10 mouse cellular contexts compared by ENCODE assay signal in genomic region chr17:46627409-46627808, GRCm38 (mm10). TPM values are rescaled to one million over a fixed set of nuclear protein-coding genes. Genes with fewer than 3 reads are reported as not detected.
DNase-seq lines count a peak whose midpoint lies in the region; ATAC-seq lines count a peak whose summit lies in the region.
"Had no signal": no experiment of that assay in that cellular context is flagged by ENCODE, and none has a peak within 500 bp of the region (broad histone marks: within the 10 kb centered on the region; RNA-seq: fewer than 3 reads in every experiment).

No protein-coding gene starts in this region.

- H3K4me2 ChIP-seq in heart, embryonic 11.5 days: peak overlapping the region; percentile 84
- H3K4me2 ChIP-seq in embryonic facial prominence, embryonic 13.5 days: peak overlapping the region; percentile 80
- peak overlapping the region; percentile 83 for H3K4me2 ChIP-seq in intestine, embryonic 14.5 days (ENCODE audit: low read length)
- peak overlapping the region; percentile 78 for H3K4me2 ChIP-seq in midbrain, embryonic 14.5 days (ENCODE audit: low read length)

- peak overlapping the region; percentile 98; the same call in 1 of the 2 replicates for H3K27ac ChIP-seq in heart, embryonic 11.5 days (ENCODE audit: low read depth, low read length)
- peak overlapping the region; percentile 97 for H3K27ac ChIP-seq in embryonic facial prominence, embryonic 13.5 days
- no peak overlapping the region for H3K27ac ChIP-seq in intestine, embryonic 14.5 days (ENCODE audit: low read depth)
- H3K27ac ChIP-seq in midbrain, embryonic 14.5 days (replicated peaks; ENCODE audit: low read depth, low read length): no peak overlapping the region

- H3K4me3 ChIP-seq in heart, embryonic 11.5 days (ENCODE audit: low read depth, low read length): peak overlapping the region; percentile 95
- peak overlapping the region; percentile 98 for H3K4me3 ChIP-seq in embryonic facial prominence, embryonic 13.5 days
- H3K4me3 ChIP-seq in intestine, embryonic 14.5 days (ENCODE audit: low read depth, low read length): peak overlapping the region; percentile 85
- peak overlapping the region; percentile 93 for H3K4me3 ChIP-seq in midbrain, embryonic 14.5 days (replicated peaks; ENCODE audit: low read depth, low read length)

- no peaks in the 10 kb centered on the region for H3K27me3 ChIP-seq in heart, embryonic 11.5 days (ENCODE audit: control insufficient read depth, insufficient read depth, low read length)
- H3K27me3 ChIP-seq in embryonic facial prominence, embryonic 13.5 days: no peaks in the 10 kb centered on the region
- H3K27me3 ChIP-seq in intestine, embryonic 14.5 days (replicated peaks; ENCODE audit: control insufficient read depth, insufficient read depth, low read length): no peaks in the 10 kb centered on the region
- H3K27me3 ChIP-seq in midbrain, embryonic 14.5 days (ENCODE audit: control insufficient read depth, insufficient read depth, low read length): no peaks in the 10 kb centered on the region

- WGBS in heart, embryonic 11.5 days (ENCODE audit: insufficient replicate concordance): 48% methylated on average over 6 of the region's 6 CpGs
- 43% methylated on average over 6 of the region's 6 CpGs for WGBS in embryonic facial prominence, embryonic 13.5 days
- WGBS in intestine, embryonic 14.5 days: 22% methylated on average over 6 of the region's 6 CpGs
- WGBS in midbrain, embryonic 14.5 days: 74% methylated on average over 6 of the region's 6 CpGs

- no peaks in the 10 kb centered on the region for H3K9me3 ChIP-seq in heart, embryonic 11.5 days (replicated peaks; ENCODE audit: control insufficient read depth, low read length)
- no peaks in the 10 kb centered on the region for H3K9me3 ChIP-seq in embryonic facial prominence, embryonic 13.5 days
- no peaks in the 10 kb centered on the region for H3K9me3 ChIP-seq in intestine, embryonic 14.5 days (ENCODE audit: control insufficient read depth, low read length)
- no peaks in the 10 kb centered on the region for H3K9me3 ChIP-seq in midbrain, embryonic 14.5 days (ENCODE audit: control insufficient read depth, low read length)

- ATAC-seq in heart, embryonic 11.5 days (replicated peaks; ENCODE audit: insufficient number of reproducible peaks, low FRiP score, low TSS enrichment): no peak
- no peak for ATAC-seq in embryonic facial prominence, embryonic 13.5 days (ENCODE audit: insufficient number of reproducible peaks, insufficient read depth, low FRiP score, low TSS enrichment, low read depth)
- no peak for ATAC-seq in intestine, embryonic 14.5 days (replicated peaks; ENCODE audit: low FRiP score, low TSS enrichment, low read depth)
- no peak for ATAC-seq in midbrain, embryonic 14.5 days (ENCODE audit: low FRiP score, low TSS enrichment)

- H3K4me1 ChIP-seq in heart, embryonic 11.5 days (ENCODE audit: control insufficient read depth, insufficient read depth, low read length): peaks cover 66% of the 10 kb centered on the region
- H3K4me1 ChIP-seq in embryonic facial prominence, embryonic 13.5 days: peaks cover 80% of the 10 kb centered on the region
- H3K4me1 ChIP-seq in intestine, embryonic 14.5 days (replicated peaks; ENCODE audit: control insufficient read depth, insufficient read depth, low read length): peaks cover 72% of the 10 kb centered on the region
- peaks cover 37% of the 10 kb centered on the region for H3K4me1 ChIP-seq in midbrain, embryonic 14.5 days (ENCODE audit: control insufficient read depth, insufficient read depth, low read length)

- peak overlapping the region; percentile 99 for H3K9ac ChIP-seq in heart, embryonic 11.5 days (ENCODE audit: low read depth, low read length)
- H3K9ac ChIP-seq in embryonic facial prominence, embryonic 13.5 days: peak overlapping the region; percentile 99
- peak overlapping the region; percentile 95 for H3K9ac ChIP-seq in intestine, embryonic 14.5 days (ENCODE audit: low read length)
- H3K9ac ChIP-seq in midbrain, embryonic 14.5 days (replicated peaks; ENCODE audit: low read length): peak overlapping the region; percentile 91

- DNase-seq in heart, postnatal 25 days (ENCODE audit: low spot score): no peak
- no peak for DNase-seq in intestine, embryonic 14.5 days (ENCODE audit: low spot score)
- no peak for DNase-seq in midbrain, embryonic 14.5 days
- no peak for DNase-seq in right cerebral cortex, adult 2 months (ENCODE audit: low spot score in 2 of 2)
- no peak for DNase-seq in cerebellum, postnatal 4 days (ENCODE audit: low spot score in 2 of 2)
- no peak for DNase-seq in cerebellum, postnatal 36 days
- DNase-seq: cerebellum, adult 11 months had no signal

- intact Hi-C loops in heart, postnatal 25 days (cut with DNase I): no loop called here

- H3K36me3 ChIP-seq in heart, embryonic 11.5 days (ENCODE audit: control insufficient read depth, insufficient read depth, low read length): no peaks in the 10 kb centered on the region; the same call in none of the 2 replicates
- peaks cover 11% of the 10 kb centered on the region for H3K36me3 ChIP-seq in embryonic facial prominence, embryonic 13.5 days
- no peaks in the 10 kb centered on the region for H3K36me3 ChIP-seq in intestine, embryonic 14.5 days (ENCODE audit: control insufficient read depth, insufficient read depth, low read length)
- H3K36me3 ChIP-seq in midbrain, embryonic 14.5 days (ENCODE audit: control insufficient read depth, insufficient read depth, low read length): peaks cover 20% of the 10 kb centered on the region

RNA-seq across cellular contexts. Expression of gene Ptk7, which starts 1.9 kb away (rescaled TPM):
- polyA plus RNA-seq in heart, embryonic 11.5 days (2014; fragmentation: Nextera tagmentation; extraction: Ambion mirVana): 18.8 and 22.8 TPM in 2 replicates
- 1 to 10 TPM; 3.3 to 4.1 TPM for total RNA-seq in heart, postnatal 25 days (2021)
- 148 and 149 TPM in 2 replicates for polyA plus RNA-seq in embryonic facial prominence, embryonic 13.5 days (2015; fragmentation: Nextera tagmentation; extraction: Ambion mirVana)
- 54.0 and 56.6 TPM in 2 replicates for polyA plus RNA-seq in intestine, embryonic 14.5 days (2014; fragmentation: Nextera tagmentation; extraction: Ambion mirVana)
- polyA plus RNA-seq in midbrain, embryonic 14.5 days (2014; fragmentation: Nextera tagmentation; extraction: Ambion mirVana): 19.6 and 20.0 TPM in 2 replicates
- total RNA-seq: neutrophil, adult 5-6 weeks had no signal

RNA-seq across cellular contexts. Expression of gene Klc4, which starts 18.4 kb away (rescaled TPM):
- 16.5 and 18.0 TPM in 2 replicates for polyA plus RNA-seq in heart, embryonic 11.5 days (2014; fragmentation: Nextera tagmentation; extraction: Ambion mirVana)
- total RNA-seq in heart, postnatal 25 days (2021): 10 to 100 TPM; 26.3 to 27.1 TPM
- 21.8 and 26.3 TPM in 2 replicates for polyA plus RNA-seq in embryonic facial prominence, embryonic 13.5 days (2015; fragmentation: Nextera tagmentation; extraction: Ambion mirVana)
- polyA plus RNA-seq in intestine, embryonic 14.5 days (2014; fragmentation: Nextera tagmentation; extraction: Ambion mirVana): 42.1 and 45.7 TPM in 2 replicates
- polyA plus RNA-seq in midbrain, embryonic 14.5 days (2014; fragmentation: Nextera tagmentation; extraction: Ambion mirVana): 32.8 and 33.4 TPM in 2 replicates

RNA-seq across cellular contexts. Expression of gene Mrpl2, which starts 18.6 kb away (rescaled TPM):
- polyA plus RNA-seq in heart, embryonic 11.5 days (2014; fragmentation: Nextera tagmentation; extraction: Ambion mirVana): 110 and 119 TPM in 2 replicates
- 100 to 1,000 TPM; 125 to 132 TPM for total RNA-seq in heart, postnatal 25 days (2021)
- polyA plus RNA-seq in embryonic facial prominence, embryonic 13.5 days (2015; fragmentation: Nextera tagmentation; extraction: Ambion mirVana): 92.7 and 95.4 TPM in 2 replicates
- polyA plus RNA-seq in intestine, embryonic 14.5 days (2014; fragmentation: Nextera tagmentation; extraction: Ambion mirVana): 134 and 144 TPM in 2 replicates
- 73.2 and 78.0 TPM in 2 replicates for polyA plus RNA-seq in midbrain, embryonic 14.5 days (2014; fragmentation: Nextera tagmentation; extraction: Ambion mirVana)

RNA-seq across cellular contexts. Expression of gene Cul7, which starts 22.7 kb away (rescaled TPM):
- polyA plus RNA-seq in heart, embryonic 11.5 days (2014; fragmentation: Nextera tagmentation; extraction: Ambion mirVana): 33.6 and 36.2 TPM in 2 replicates
- total RNA-seq in heart, postnatal 25 days (2021): 10 to 100 TPM; 21.3 to 23.0 TPM
- polyA plus RNA-seq in embryonic facial prominence, embryonic 13.5 days (2015; fragmentation: Nextera tagmentation; extraction: Ambion mirVana): 57.4 and 64.1 TPM in 2 replicates
- polyA plus RNA-seq in intestine, embryonic 14.5 days (2014; fragmentation: Nextera tagmentation; extraction: Ambion mirVana): 43.4 and 43.7 TPM in 2 replicates
- polyA plus RNA-seq in midbrain, embryonic 14.5 days (2014; fragmentation: Nextera tagmentation; extraction: Ambion mirVana): 32.3 and 32.9 TPM in 2 replicates

RNA-seq across cellular contexts. Expression of gene Rrp36, which starts 46.7 kb away (rescaled TPM):
- 37.0 and 40.8 TPM in 2 replicates for polyA plus RNA-seq in heart, embryonic 11.5 days (2014; fragmentation: Nextera tagmentation; extraction: Ambion mirVana)
- 10 to 100 TPM in 1 of 2 experiments, 1 to 10 TPM in 1; 9.9 to 10.8 TPM for total RNA-seq in heart, postnatal 25 days (2021)
- 72.3 and 75.6 TPM in 2 replicates for polyA plus RNA-seq in embryonic facial prominence, embryonic 13.5 days (2015; fragmentation: Nextera tagmentation; extraction: Ambion mirVana)
- polyA plus RNA-seq in intestine, embryonic 14.5 days (2014; fragmentation: Nextera tagmentation; extraction: Ambion mirVana): 49.1 and 57.7 TPM in 2 replicates
- 35.3 and 40.5 TPM in 2 replicates for polyA plus RNA-seq in midbrain, embryonic 14.5 days (2014; fragmentation: Nextera tagmentation; extraction: Ambion mirVana)

Comparison
In these comparisons a context has a peak if more than half of its experiments do, and no peak if none do; other contexts are left out.
1. H3K27ac ChIP-seq: peak in heart, embryonic 11.5 days (single experiment) and embryonic facial prominence, embryonic 13.5 days (single experiment); none in intestine, embryonic 14.5 days (single experiment) and midbrain, embryonic 14.5 days (single experiment).
2. Peak in every context shown above with its lines, with median percentiles within 50 percentile points of each other: H3K4me2 ChIP-seq, H3K4me3 ChIP-seq and H3K9ac ChIP-seq.